Mouse (Mus musculus) lung, embryonic 16.5 days (tissue): Measurements from ENCODE around the gene Csdc2. TPM values are rescaled to one million over a fixed set of nuclear protein-coding genes. Genes with fewer than 3 reads are reported as not detected.
A peak's percentile ranks its signal among the peaks of the same experiment; 100 is the strongest.

Source experiments
- ATAC-seq: fragments of 200-750 bp; cut with Nextera tagmentation; 2 replicates; pipeline ENCODE4 v1.8.0; 2017; ENCODE audit warnings: low read depth, mild to moderate bottlenecking, moderate library complexity
- H3K27ac ChIP-seq: fragments of 300-500 bp; sonication (generic); 2 replicates; pipeline ENCODE4 v1.5.1; 2014; ENCODE audit warnings: mild to moderate bottlenecking, control low read depth, low read length
- H3K27me3 ChIP-seq: fragments of 300-500 bp; sonication (generic); 2 replicates; pipeline ENCODE4 v1.6.1; 2014; ENCODE audit warnings: low read depth, low read length, mixed read lengths; ENCODE audit not compliant: control insufficient read depth, insufficient read depth
- H3K36me3 ChIP-seq: fragments of 300-500 bp; sonication (generic); 2 replicates; pipeline ENCODE4 v1.6.1; 2014; ENCODE audit warnings: low read length; ENCODE audit not compliant: control insufficient read depth, insufficient read depth
- H3K4me1 ChIP-seq: fragments of 300-500 bp; sonication (generic); replicated peaks from 2 replicates; pipeline ENCODE4 v1.6.1; 2014; ENCODE audit warnings: low read length, mixed read lengths; ENCODE audit not compliant: control insufficient read depth, insufficient read depth
- H3K4me2 ChIP-seq: fragments of 300-500 bp; sonication (generic); 2 replicates; pipeline ENCODE4 v1.6.1; 2014; ENCODE audit warnings: low read depth, low read length, control low read depth
- H3K4me3 ChIP-seq: fragments of 300-500 bp; sonication (generic); 2 replicates; pipeline ENCODE4 v1.5.1; 2014; ENCODE audit warnings: mild to moderate bottlenecking, low read length, control low read depth
- H3K9ac ChIP-seq: fragments of 300-500 bp; sonication (generic); 2 replicates; pipeline ENCODE4 v1.6.1; 2014; ENCODE audit warnings: low read length, control low read depth
- H3K9me3 ChIP-seq: fragments of 300-500 bp; sonication (generic); 2 replicates; pipeline ENCODE4 v1.6.1; 2016; ENCODE audit warnings: low read length; ENCODE audit not compliant: control insufficient read depth
- WGBS: fragments of 180-500 bp; shearing (Covaris S2); extraction: QIAGEN DNeasy Blood & Tissue Kit; methylation state at CpG from one replicate; pipeline ENCODE4 v1.1.7; 2014; 5-methylcytosine and 5-hydroxymethylcytosine counted together
- polyA plus RNA-seq: library from polyadenylated mRNA; unstranded; fragments of >200 nt; fragmentation: Nextera tagmentation; extraction: Ambion mirVana; gene quantifications from 2 replicates; pipeline ENCODE4 v1.2.1, GENCODE M21; 2015

Csdc2 gene
- polyA plus RNA-seq, 1 experiment from 2014 or later: 10.0 TPM

GRCm38 (mm10) chr15:81989371-81990062 lies 53.0 kb downstream of the Csdc2 start:
- Histone ChIP-seq H3K9me3 (no peaks in the 10 kb centered on the region), H3K4me2 (no peak overlapping the region), H3K27ac (no peak overlapping the region), H3K27me3 (no peaks in the 10 kb centered on the region), H3K4me3 (no peak overlapping the region), H3K9ac (peak overlapping the region; percentile 31; the same call in 1 of the 2 replicates), H3K36me3 (no peaks in the 10 kb centered on the region), H3K4me1 (peaks cover 4% of the 10 kb centered on the region; the same call in 1 of the 2 replicates)
- peak; percentile 90 for ATAC-seq
- 25% methylated on average over 11 of the region's 11 CpGs for WGBS

DNA sequence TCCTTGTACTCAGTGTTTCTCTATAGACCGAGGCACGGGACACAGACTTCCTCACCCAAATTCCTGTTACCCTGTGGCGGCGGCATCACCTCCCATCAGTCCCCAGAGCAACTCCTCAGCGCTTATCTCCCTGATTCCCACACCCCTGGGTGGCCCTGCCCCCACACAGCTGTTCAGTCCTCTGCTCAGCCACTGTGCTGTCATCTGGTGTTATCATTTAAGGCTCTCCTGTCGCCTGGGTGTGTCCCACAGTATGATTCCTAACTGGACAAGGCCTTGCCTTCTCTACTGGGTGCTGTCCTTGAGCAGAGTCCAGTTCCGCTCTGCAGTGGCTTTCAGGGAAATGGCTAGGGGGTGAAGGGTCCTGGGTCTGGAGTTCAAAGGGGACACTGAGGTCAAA lies 54.0 kb downstream of the Csdc2 start:
- Histone ChIP-seq H3K4me2 (no peak overlapping the region), H3K4me3 (no peak overlapping the region), H3K9ac (no peak overlapping the region), H3K4me1 (peaks cover 4% of the 10 kb centered on the region; the same call in 1 of the 2 replicates), H3K9me3 (no peaks in the 10 kb centered on the region), H3K27ac (no peak overlapping the region), H3K27me3 (no peaks in the 10 kb centered on the region), H3K36me3 (no peaks in the 10 kb centered on the region)
- no peak for ATAC-seq
- 46% methylated on average over 7 of the region's 7 CpGs for WGBS

DNA sequence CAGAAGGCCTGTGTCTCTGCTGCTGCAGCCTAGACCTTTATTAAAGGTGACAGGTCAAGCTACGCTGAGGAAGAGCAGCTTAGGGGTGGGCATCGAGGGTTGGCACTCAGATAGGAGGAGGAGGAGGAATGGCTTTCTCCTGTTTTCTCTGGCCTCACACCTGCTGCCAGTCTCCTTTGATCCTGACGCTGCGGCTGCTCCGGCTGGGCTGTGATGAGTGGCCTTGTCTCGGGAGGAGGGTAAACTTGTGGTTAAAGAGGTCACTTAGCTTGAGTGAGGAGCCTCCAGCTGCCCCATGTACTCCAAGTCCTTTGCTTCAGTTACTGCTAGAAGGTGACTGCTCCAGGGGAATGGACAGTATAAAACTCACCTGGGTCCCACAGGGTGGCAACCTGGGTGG lies 57.4 kb downstream of the Csdc2 start:
- H3K36me3 ChIP-seq: peaks cover 8% of the 10 kb centered on the region; the same call in 1 of the 2 replicates

More for the DNA sequence above, 57.4 kb downstream of the Csdc2 start:
- 48% methylated on average over 6 of the region's 6 CpGs for WGBS
- Histone ChIP-seq H3K27me3 (no peaks in the 10 kb centered on the region), H3K4me2 (no peak overlapping the region), H3K4me3 (no peak overlapping the region), H3K27ac (no peak overlapping the region), H3K9me3 (no peaks in the 10 kb centered on the region), H3K9ac (no peak overlapping the region), H3K4me1 (peaks cover 4% of the 10 kb centered on the region; the same call in 1 of the 2 replicates)
- no peak for ATAC-seq

Other genes starting within 250 kb of the Csdc2 start
- gene Chadl, start 239.5 kb upstream of the Csdc2 start, polyA plus RNA-seq: 4.5 and 5.6 TPM in 2 replicates
- 25.7 and 32.0 TPM in 2 replicates for gene Zc3h7b, start 191.7 kb upstream of the Csdc2 start, polyA plus RNA-seq
- gene Rangap1, start 191.2 kb upstream of the Csdc2 start, polyA plus RNA-seq: 94.6 and 95.7 TPM in 2 replicates
- gene Tef, start 134.3 kb upstream of the Csdc2 start, polyA plus RNA-seq: 32.4 and 39.8 TPM in 2 replicates
- 32.3 and 36.0 TPM in 2 replicates for gene Tob2, start 78.0 kb upstream of the Csdc2 start, polyA plus RNA-seq
- gene Phf5a, start 64.8 kb upstream of the Csdc2 start, polyA plus RNA-seq: 146 and 148 TPM in 2 replicates
- 171 and 180 TPM in 2 replicates for gene Aco2, start 64.5 kb upstream of the Csdc2 start, polyA plus RNA-seq
- 64.5 and 65.1 TPM in 2 replicates for gene Polr3h, start 10.5 kb upstream of the Csdc2 start, polyA plus RNA-seq
- 37.7 and 41.7 TPM in 2 replicates for gene Pmm1, start 24.2 kb downstream of the Csdc2 start, polyA plus RNA-seq
- not detected in 2 replicates for gene 1700029P11Rik, start 43.8 kb downstream of the Csdc2 start, polyA plus RNA-seq
- 72.0 and 77.0 TPM in 2 replicates for gene Xrcc6, start 51.1 kb downstream of the Csdc2 start, polyA plus RNA-seq
- gene Desi1, start 97.1 kb downstream of the Csdc2 start, polyA plus RNA-seq: 21.6 and 22.7 TPM in 2 replicates
- 260 and 272 TPM in 2 replicates for gene Snu13, start 110.8 kb downstream of the Csdc2 start, polyA plus RNA-seq
- not detected in 2 replicates for gene 4930407I10Rik, start 122.4 kb downstream of the Csdc2 start, polyA plus RNA-seq
- not detected in 2 replicates for gene Mei1, start 133.2 kb downstream of the Csdc2 start, polyA plus RNA-seq
- 16.9 and 17.1 TPM in 2 replicates for gene Ccdc134, start 191.2 kb downstream of the Csdc2 start, polyA plus RNA-seq
- 105 and 108 TPM in 2 replicates for gene Srebf2, start 210.4 kb downstream of the Csdc2 start, polyA plus RNA-seq